Mouse (Mus musculus) intestine, embryonic 16.5 days (tissue): ENCODE results near the gene Mylk4. TPM values are rescaled to one million over a fixed set of nuclear protein-coding genes. Genes with fewer than 3 reads are reported as not detected.

Experiments used
- ATAC-seq: fragments of 200-750 bp; cut with Nextera tagmentation; 2 replicates; pipeline ENCODE4 v1.8.0; 2017; ENCODE audit warnings: moderate TSS enrichment, moderate library complexity
- H3K27ac ChIP-seq: fragments of 300-500 bp; sonication (generic); 2 replicates; pipeline ENCODE4 v1.5.1; 2014; ENCODE audit warnings: mild to moderate bottlenecking, low read length
- H3K27me3 ChIP-seq: fragments of 300-500 bp; sonication (generic); replicated peaks from 2 replicates; pipeline ENCODE4 v1.6.1; 2014; ENCODE audit warnings: low read length, control low read depth, mixed read lengths; ENCODE audit not compliant: control insufficient read depth, insufficient read depth
- H3K36me3 ChIP-seq: fragments of 300-500 bp; sonication (generic); 2 replicates; pipeline ENCODE4 v1.6.1; 2014; ENCODE audit warnings: low read length, control low read depth; ENCODE audit not compliant: control insufficient read depth, insufficient read depth
- H3K4me1 ChIP-seq: fragments of 300-500 bp; sonication (generic); 2 replicates; pipeline ENCODE4 v1.6.1; 2014; ENCODE audit warnings: low read length, control low read depth, mixed read lengths; ENCODE audit not compliant: control insufficient read depth, insufficient read depth
- H3K4me2 ChIP-seq: fragments of 300-500 bp; sonication (generic); 2 replicates; pipeline ENCODE4 v1.6.1; 2014; ENCODE audit warnings: low read depth, low read length, control low read depth
- H3K4me3 ChIP-seq: fragments of 300-500 bp; sonication (generic); 2 replicates; pipeline ENCODE4 v1.5.1; 2014; ENCODE audit warnings: mild to moderate bottlenecking, low read length
- H3K9ac ChIP-seq: fragments of 300-500 bp; sonication (generic); 2 replicates; pipeline ENCODE4 v1.6.1; 2014; ENCODE audit warnings: low read depth, low read length
- H3K9me3 ChIP-seq: fragments of 300-500 bp; sonication (generic); 2 replicates; pipeline ENCODE4 v1.6.1; 2016; ENCODE audit warnings: low read length, control low read depth; ENCODE audit not compliant: control insufficient read depth
- WGBS: fragments of 180-500 bp; shearing (Covaris S2); extraction: QIAGEN DNeasy Blood & Tissue Kit; methylation state at CpG from one replicate; pipeline ENCODE4 v1.1.7; 2014; 5-methylcytosine and 5-hydroxymethylcytosine counted together
- polyA plus RNA-seq: library from polyadenylated mRNA; unstranded; fragments of >200 nt; fragmentation: Nextera tagmentation; extraction: Ambion mirVana; gene quantifications from 2 replicates; pipeline ENCODE4 v1.2.1, GENCODE M21; 2015

The Mylk4 gene
- polyA plus RNA-seq, 1 experiment from 2014 or later = not detected

GRCm38 (mm10) chr13:32670782-32671181 lies 113.0 kb downstream of the Mylk4 start:
- ATAC-seq = no peak
- Histone ChIP-seq H3K27ac (no peak overlapping the region), H3K4me1 (no peaks in the 10 kb centered on the region), H3K36me3 (no peaks in the 10 kb centered on the region), H3K4me2 (no peak overlapping the region), H3K9me3 (no peaks in the 10 kb centered on the region), H3K27me3 (no peaks in the 10 kb centered on the region), H3K4me3 (no peak overlapping the region), H3K9ac (no peak overlapping the region)
- WGBS = 65% methylated on average over 7 of the region's 7 CpGs

- no peaks in the 10 kb centered on the region for H3K9me3 ChIP-seq
These were observed 115.5 kb downstream of the Mylk4 start for GRCm38 (mm10) chr13:32668296-32668695.

GRCm38 (mm10) chr13:32667386-32667785 lies 116.4 kb downstream of the Mylk4 start:
- H3K4me2 ChIP-seq = no peak overlapping the region
- no peak overlapping the region for H3K27ac ChIP-seq
- H3K36me3 ChIP-seq = no peaks in the 10 kb centered on the region
- 67% methylated on average over 4 of the region's 4 CpGs for WGBS
- no peaks in the 10 kb centered on the region for H3K4me1 ChIP-seq
- no peaks in the 10 kb centered on the region for H3K9me3 ChIP-seq
- no peak for ATAC-seq
- H3K4me3 ChIP-seq = no peak overlapping the region
- no peak overlapping the region for H3K9ac ChIP-seq
- no peaks in the 10 kb centered on the region for H3K27me3 ChIP-seq

More at GRCm38 (mm10) chr13:32668296-32668695, 115.5 kb downstream of the Mylk4 start:
- Histone ChIP-seq H3K36me3 (no peaks in the 10 kb centered on the region), H3K4me2 (no peak overlapping the region), H3K27ac (no peak overlapping the region), H3K4me3 (no peak overlapping the region), H3K9ac (no peak overlapping the region), H3K27me3 (no peaks in the 10 kb centered on the region), H3K4me1 (no peaks in the 10 kb centered on the region)
- no peak for ATAC-seq
- 82% methylated on average over 3 of the region's 3 CpGs for WGBS

- Histone ChIP-seq H3K27ac (no peak overlapping the region), H3K36me3 (no peaks in the 10 kb centered on the region), H3K4me3 (no peak overlapping the region), H3K4me1 (no peaks in the 10 kb centered on the region), H3K9ac (no peak overlapping the region), H3K4me2 (no peak overlapping the region), H3K27me3 (no peaks in the 10 kb centered on the region), H3K9me3 (no peaks in the 10 kb centered on the region)
- no peak for ATAC-seq
- 74% methylated on average over 3 of the region's 3 CpGs for WGBS
These were observed 121.7 kb downstream of the Mylk4 start for GRCm38 (mm10) chr13:32662041-32662440.

GRCm38 (mm10) chr13:32660294-32660693 lies 123.5 kb downstream of the Mylk4 start:
- Histone ChIP-seq H3K4me3 (no peak overlapping the region), H3K4me2 (no peak overlapping the region), H3K27me3 (no peaks in the 10 kb centered on the region), H3K27ac (no peak overlapping the region), H3K4me1 (no peaks in the 10 kb centered on the region), H3K36me3 (no peaks in the 10 kb centered on the region), H3K9ac (no peak overlapping the region), H3K9me3 (no peaks in the 10 kb centered on the region)
- ATAC-seq = no peak
- 64% methylated on average over 4 of the region's 4 CpGs for WGBS

- Histone ChIP-seq H3K4me2 (no peak overlapping the region), H3K4me1 (no peaks in the 10 kb centered on the region), H3K9me3 (no peaks in the 10 kb centered on the region), H3K9ac (no peak overlapping the region), H3K36me3 (no peaks in the 10 kb centered on the region), H3K27ac (no peak overlapping the region), H3K4me3 (no peak overlapping the region), H3K27me3 (no peaks in the 10 kb centered on the region)
- no peak for ATAC-seq
- 87% methylated on average over 5 of the region's 5 CpGs for WGBS
These were observed 124.5 kb downstream of the Mylk4 start for GRCm38 (mm10) chr13:32659271-32659670.

GRCm38 (mm10) chr13:32657583-32657982 lies 126.2 kb downstream of the Mylk4 start:
- Histone ChIP-seq H3K27me3 (no peaks in the 10 kb centered on the region), H3K4me1 (no peaks in the 10 kb centered on the region), H3K4me2 (no peak overlapping the region), H3K9me3 (no peaks in the 10 kb centered on the region), H3K4me3 (no peak overlapping the region), H3K36me3 (no peaks in the 10 kb centered on the region), H3K9ac (no peak overlapping the region), H3K27ac (no peak overlapping the region)
- 94% methylated on average over 2 of the region's 2 CpGs for WGBS
- ATAC-seq = no peak

Other genes starting within 250 kb of the Mylk4 start
- gene Wrnip1, start 18.1 kb upstream of the Mylk4 start, polyA plus RNA-seq = 15.7 and 16.9 TPM in 2 replicates
- not detected in 2 replicates for gene D930007J09Rik, start 18.9 kb upstream of the Mylk4 start, polyA plus RNA-seq
- gene Serpinb1a, start 67.2 kb upstream of the Mylk4 start, polyA plus RNA-seq = 238 and 273 TPM in 2 replicates
- 0.09 TPM in 1 of 2 replicates, not detected in the other for gene Serpinb1c, start 114.3 kb upstream of the Mylk4 start, polyA plus RNA-seq
- 3.7 TPM in 2 replicates for gene Serpinb6b, start 181.3 kb upstream of the Mylk4 start, polyA plus RNA-seq
- gene Serpinb9, start 219.3 kb upstream of the Mylk4 start, polyA plus RNA-seq = 7.3 and 7.4 TPM in 2 replicates
- 0.16 and 0.32 TPM in 2 replicates for gene Serpinb9b, start 243.5 kb upstream of the Mylk4 start, polyA plus RNA-seq